Mouse (Mus musculus) G1E (cell line): ENCODE measurements around the gene Ndufc1. TPM values are rescaled to one million over a fixed set of nuclear protein-coding genes. Genes with fewer than 3 reads are reported as not detected.
"Not testable (repeated sequence)": the region's sequence is repeated elsewhere in the genome, so short reads cannot be mapped to it uniquely, and the experiment has no call there.

Experiments used
- ATAC-seq: 2 replicates; pipeline ENCODE4 v1.8.0; 2016; ENCODE audit warnings: mild to moderate bottlenecking; ENCODE audit not compliant: insufficient number of reproducible peaks, poor library complexity, low FRiP score, severe bottlenecking; ENCODE audit errors: extremely low read depth
- DNase-seq: peaks from one replicate; pipeline ENCODE4 v3.0.0; 2012; ENCODE audit warnings: low spot score
- H3K27me3 ChIP-seq: 2 replicates; pipeline ENCODE4 v1.6.1; 2012; ENCODE audit warnings: mild to moderate bottlenecking, low read length, inconsistent platforms; ENCODE audit not compliant: insufficient read depth
- H3K36me3 ChIP-seq: replicated peaks from 2 replicates; pipeline ENCODE3; 2012; ENCODE audit warnings: mild to moderate bottlenecking, inconsistent platforms
- H3K4me1 ChIP-seq: 2 replicates; pipeline ENCODE4 v1.6.1; 2012; ENCODE audit warnings: low read depth, low read length, inconsistent platforms, mixed read lengths; ENCODE audit not compliant: insufficient read depth
- H3K4me3 ChIP-seq: 2 replicates; pipeline ENCODE4 v1.5.1; 2012; ENCODE audit warnings: low read depth, mild to moderate bottlenecking, inconsistent platforms, low read length, moderate library complexity, mixed read lengths
- H3K9me3 ChIP-seq: replicated peaks from 2 replicates; pipeline ENCODE4 v1.6.1; 2012; ENCODE audit warnings: inconsistent platforms
- CTCF ChIP-seq: IDR thresholded peaks from 2 replicates; pipeline ENCODE4 v1.5.1; 2012; ENCODE audit warnings: low read depth, low read length, inconsistent platforms, mixed read lengths
- GATA1 ChIP-seq: IDR thresholded peaks from 2 replicates; pipeline ENCODE4 v1.6.1; 2012; ENCODE audit warnings: borderline replicate concordance, low read length, inconsistent platforms, mixed read lengths
- GATA2 ChIP-seq: IDR thresholded peaks from 2 replicates; pipeline ENCODE4 v1.6.1; 2012; ENCODE audit warnings: low read depth, low read length, inconsistent platforms, borderline replicate concordance
- POLR2AphosphoS5 ChIP-seq: IDR thresholded peaks from 2 replicates; pipeline ENCODE4 v1.6.1; 2012; ENCODE audit warnings: low read depth, low read length, inconsistent platforms; ENCODE audit not compliant: insufficient replicate concordance
- TAL1 ChIP-seq: conservative IDR thresholded peaks from 2 replicates; pipeline ENCODE4 v1.6.1; 2012; ENCODE audit warnings: low read depth, low read length, inconsistent platforms, mixed read lengths
- polyA plus RNA-seq: library from polyadenylated mRNA; stranded (reverse); fragments of >175 nt; gene quantifications from 2 replicates; pipeline ENCODE4 v1.2.3, GENCODE M21; 2012
- total RNA-seq, 2 experiments: library from RNA; stranded (forward) in 1 of 2; stranded (reverse) in 1 of 2; fragments of 200-1000 nt in 1 of 2; fragments of >200 nt in 1 of 2; fragmentation: Nextera tagmentation in 1 of 2; gene quantifications; 2 replicates each; pipeline ENCODE4 v1.2.3; 2014 to 2017

Ndufc1 gene
- total and polyA plus RNA-seq, 3 experiments: 38.6 to 199 (median 114) TPM

DNA sequence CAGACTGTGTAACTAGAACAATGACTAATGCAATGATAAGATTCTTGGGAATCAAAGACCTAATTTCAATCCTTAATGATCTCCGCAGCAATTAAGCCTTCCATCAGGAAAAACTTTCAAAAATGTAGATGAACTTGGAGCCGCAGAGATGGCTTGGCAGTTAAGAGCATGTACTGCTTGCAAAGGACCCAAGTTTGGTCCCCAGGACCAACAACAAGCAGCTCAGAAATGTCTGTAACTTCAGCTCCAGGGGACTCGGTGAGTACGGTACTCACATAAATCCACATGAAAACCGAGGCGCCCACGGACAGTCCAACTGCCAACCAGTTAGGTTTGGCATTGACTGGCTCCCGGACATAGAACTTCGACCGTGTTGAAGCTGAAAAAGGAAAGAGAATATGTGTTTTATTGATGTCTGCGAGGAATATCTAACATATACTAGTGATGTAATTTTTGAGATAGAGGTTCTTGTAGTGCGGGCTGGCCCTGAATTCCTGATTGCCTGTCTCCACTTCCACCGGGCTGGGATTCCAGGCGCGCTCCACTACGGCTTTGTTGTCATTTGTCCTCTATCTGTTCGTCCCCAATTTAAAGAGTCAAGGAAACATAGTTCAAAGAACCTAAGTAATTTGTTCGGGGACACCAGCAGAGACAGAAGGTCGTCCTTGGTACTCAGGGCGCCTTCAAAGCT is 773 bp downstream of the Ndufc1 start:
- ATAC-seq: no peak; the same call in 1 of the 2 replicates
- Histone ChIP-seq H3K4me1 (peaks cover 21% of the 10 kb centered on the region), H3K36me3 (peaks cover 44% of the 10 kb centered on the region), H3K27me3 (no peaks in the 10 kb centered on the region), H3K4me3 (peak overlapping the region; percentile 95), H3K9me3 (no peaks in the 10 kb centered on the region)
- no peak for DNase-seq
- no peak for TF ChIP-seq GATA2
- no peak for TF ChIP-seq GATA1
- no peak for TF ChIP-seq TAL1
- TF ChIP-seq POLR2AphosphoS5: no peak
- TF ChIP-seq CTCF: no peak

DNA sequence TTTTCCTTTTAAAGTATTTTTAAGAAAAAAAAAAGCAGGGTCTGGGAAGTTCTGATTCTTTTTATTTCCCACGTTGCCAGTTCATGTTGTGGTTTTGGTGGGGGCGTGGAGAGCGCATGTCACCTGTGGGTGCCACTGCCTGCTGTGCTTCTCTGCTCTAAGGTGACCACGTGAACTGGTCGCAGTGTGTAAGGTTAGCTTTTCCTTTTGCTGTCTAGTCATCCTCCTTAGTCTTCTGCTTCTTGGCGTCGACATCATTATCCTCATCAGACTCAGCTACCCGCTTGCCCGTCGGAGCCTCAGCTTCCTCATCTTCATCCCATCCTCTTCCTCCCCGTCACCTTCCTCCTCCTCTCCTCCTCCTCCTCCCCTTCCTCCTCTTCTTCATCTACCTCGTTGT is 6.2 kb downstream of the Ndufc1 start:
- peaks cover 47% of the 10 kb centered on the region for H3K36me3 ChIP-seq
- ATAC-seq (no peak), DNase-seq (no peak)
- H3K4me3 ChIP-seq: no peak overlapping the region
- H3K4me1 ChIP-seq: peaks cover 26% of the 10 kb centered on the region
- H3K27me3 ChIP-seq: peaks cover under 1% of the 10 kb centered on the region; the same call in 1 of the 2 replicates
- H3K9me3 ChIP-seq: no peaks in the 10 kb centered on the region
- TF ChIP-seq POLR2AphosphoS5: no peak
- no peak for TF ChIP-seq GATA1
- TF ChIP-seq TAL1: no peak
- TF ChIP-seq CTCF: no peak
- TF ChIP-seq GATA2: no peak

DNA sequence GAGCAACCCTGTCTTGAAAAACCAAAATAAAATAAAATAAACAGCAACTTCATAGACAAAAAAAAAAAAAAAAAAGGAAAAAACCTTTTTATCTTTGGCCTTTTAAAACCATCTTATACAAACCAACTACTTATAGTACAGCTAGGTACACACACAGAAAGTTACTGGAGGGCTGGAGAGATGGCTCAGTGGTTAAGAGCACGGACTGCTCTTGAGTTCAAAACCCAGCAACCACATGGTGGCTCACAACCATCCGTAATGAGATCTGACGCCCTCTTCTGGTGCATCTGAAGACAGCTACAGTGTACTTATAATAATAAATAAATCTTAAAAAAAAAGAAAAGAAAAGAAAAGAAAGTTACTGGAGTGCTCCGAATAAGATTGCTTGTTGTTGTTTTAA is 6.7 kb downstream of the Ndufc1 start:
- DNase-seq, H3K9me3 ChIP-seq, ATAC-seq, H3K27me3 ChIP-seq, H3K4me3 ChIP-seq: not testable (repeated sequence)
- H3K36me3 ChIP-seq: peaks cover 44% of the 10 kb centered on the region
- H3K4me1 ChIP-seq: peaks cover 24% of the 10 kb centered on the region

DNA sequence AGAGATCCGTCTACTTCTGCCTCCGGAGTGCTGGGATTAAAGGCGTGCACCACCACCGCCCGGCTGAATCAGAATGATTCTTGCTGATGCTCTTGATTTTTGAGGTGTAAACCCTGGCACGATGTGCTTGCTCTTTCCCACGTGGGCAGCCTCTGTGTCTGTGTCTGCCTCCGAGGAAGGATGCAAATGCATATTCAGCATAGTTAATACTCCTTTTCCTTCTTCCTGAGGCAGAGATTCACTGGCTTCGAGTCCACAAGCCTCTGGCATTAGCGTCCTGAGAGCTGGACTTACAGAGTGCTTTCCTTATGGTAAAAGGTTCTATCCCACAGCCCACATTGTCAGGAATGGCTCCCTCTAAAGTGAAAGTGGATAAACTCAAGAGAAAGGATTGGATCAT is 8.1 kb downstream of the Ndufc1 start:
- no peak overlapping the region for H3K4me3 ChIP-seq
- no peak for DNase-seq
- peaks cover 32% of the 10 kb centered on the region for H3K36me3 ChIP-seq
- ATAC-seq: no peak
- no peaks in the 10 kb centered on the region for H3K9me3 ChIP-seq
- H3K27me3 ChIP-seq: peaks cover 11% of the 10 kb centered on the region; the same call in 1 of the 2 replicates
- TF ChIP-seq TAL1 (no peak), GATA1 (no peak), GATA2 (no peak), CTCF (no peak), POLR2AphosphoS5 (no peak)
- peaks cover 23% of the 10 kb centered on the region for H3K4me1 ChIP-seq

DNA sequence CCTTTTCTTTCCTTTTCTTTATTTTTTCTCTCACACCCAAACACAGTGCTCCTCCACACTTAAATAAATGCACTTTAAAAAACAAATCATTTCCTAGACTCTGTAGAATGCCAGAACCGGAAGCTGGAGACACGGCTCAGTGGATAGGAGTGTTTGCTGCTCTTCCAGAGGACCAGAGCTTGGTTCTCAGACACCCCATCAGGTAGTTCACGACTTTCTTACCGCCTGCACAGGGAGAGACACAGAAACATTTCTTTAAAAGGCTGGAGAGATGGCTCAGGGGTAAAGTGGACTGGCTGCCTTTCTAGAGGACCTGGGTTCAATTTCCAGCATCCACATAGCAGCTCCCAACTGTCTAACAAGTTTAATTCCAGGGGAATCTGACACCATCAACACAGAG is 9.3 kb downstream of the Ndufc1 start:
- no peak overlapping the region for H3K4me3 ChIP-seq
- peaks cover 23% of the 10 kb centered on the region for H3K4me1 ChIP-seq
- no peak for DNase-seq
- TF ChIP-seq CTCF (no peak), GATA1 (no peak), POLR2AphosphoS5 (no peak), GATA2 (no peak), TAL1 (no peak)
- peaks cover 11% of the 10 kb centered on the region; the same call in 1 of the 2 replicates for H3K27me3 ChIP-seq
- H3K36me3 ChIP-seq: peaks cover 23% of the 10 kb centered on the region
- H3K9me3 ChIP-seq: no peaks in the 10 kb centered on the region
- ATAC-seq: no peak

DNA sequence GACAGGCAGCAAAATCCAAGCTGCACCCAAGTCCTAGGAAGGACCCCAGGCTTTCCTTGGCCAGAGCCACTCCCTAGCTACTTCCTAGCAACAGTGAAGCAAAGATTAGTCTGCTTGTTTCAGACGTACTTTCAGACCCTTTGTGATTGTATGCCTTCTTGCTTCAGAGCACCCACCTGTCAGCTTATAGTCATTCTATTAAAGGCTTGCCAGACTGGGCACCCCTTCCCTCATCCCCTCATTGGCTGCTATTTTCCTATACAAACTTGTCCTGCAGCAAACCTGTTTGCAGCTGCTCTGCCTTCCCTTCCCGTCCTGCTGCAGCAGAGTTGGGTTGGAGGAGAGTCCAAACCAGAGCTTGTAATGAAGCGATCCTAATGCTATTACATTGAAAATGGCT is 10.1 kb downstream of the Ndufc1 start:
- H3K36me3 ChIP-seq: peaks cover 14% of the 10 kb centered on the region
- no peak overlapping the region for H3K4me3 ChIP-seq

More for the DNA sequence above, 10.1 kb downstream of the Ndufc1 start:
- H3K4me1 ChIP-seq: peaks cover 23% of the 10 kb centered on the region
- no peaks in the 10 kb centered on the region for H3K9me3 ChIP-seq
- DNase-seq (no peak), ATAC-seq (no peak)
- H3K27me3 ChIP-seq: peaks cover 11% of the 10 kb centered on the region; the same call in 1 of the 2 replicates
- TF ChIP-seq GATA2: no peak
- no peak for TF ChIP-seq TAL1
- no peak for TF ChIP-seq GATA1
- no peak for TF ChIP-seq POLR2AphosphoS5
- TF ChIP-seq CTCF: no peak
